Mouse (Mus musculus) heart, embryonic 10.5 days (tissue): ENCODE measurements around the gene Ncbp1. TPM values are rescaled to one million over a fixed set of nuclear protein-coding genes. Genes with fewer than 3 reads are reported as not detected.
A peak's percentile ranks its signal among the peaks of the same experiment; 100 is the strongest.
"Not testable (repeated sequence)": the region's sequence is repeated elsewhere in the genome, so short reads cannot be mapped to it uniquely, and the experiment has no call there.

Experiments used
- DNase-seq: peaks from one replicate; pipeline ENCODE4 v3.0.0-alpha.2; 2017; ENCODE audit warnings: low spot score
- H3K27ac ChIP-seq: fragments of 300-500 bp; sonication (generic); 2 replicates; pipeline ENCODE4 v1.5.1; 2016; ENCODE audit warnings: mild to moderate bottlenecking
- H3K27me3 ChIP-seq: fragments of 300-500 bp; sonication (generic); 2 replicates; pipeline ENCODE4 v1.6.1; 2016; ENCODE audit warnings: mild to moderate bottlenecking; ENCODE audit not compliant: poor library complexity, insufficient read depth, severe bottlenecking
- H3K36me3 ChIP-seq: fragments of 300-500 bp; sonication (generic); 2 replicates; pipeline ENCODE4 v1.6.1; 2016; ENCODE audit warnings: mild to moderate bottlenecking, moderate library complexity
- H3K4me1 ChIP-seq: fragments of 300-500 bp; sonication (generic); 2 replicates; pipeline ENCODE4 v1.6.1; 2016; ENCODE audit warnings: mild to moderate bottlenecking
- H3K4me3 ChIP-seq: fragments of 300-500 bp; sonication (generic); 2 replicates; pipeline ENCODE4 v1.5.1; 2016; ENCODE audit warnings: mild to moderate bottlenecking, moderate library complexity
- H3K9me3 ChIP-seq: fragments of 300-500 bp; sonication (generic); 2 replicates; pipeline ENCODE4 v1.6.1; 2016; ENCODE audit warnings: mild to moderate bottlenecking, moderate library complexity
- WGBS: fragments of 180-500 bp; shearing (Covaris S2); methylation state at CpG from one replicate; pipeline ENCODE4 v1.1.7; 2016; 5-methylcytosine and 5-hydroxymethylcytosine counted together
- polyA plus RNA-seq: library from polyadenylated mRNA; unstranded; fragments of >200 nt; fragmentation: Nextera tagmentation; extraction: Ambion mirVana; gene quantifications from 2 replicates; pipeline ENCODE4 v1.2.1, GENCODE M21; 2016

The Ncbp1 gene
- polyA plus RNA-seq, 1 experiment from 2014 or later, result 83.5 TPM

GRCm38 (mm10) chr4:46192011-46192410 lies 53.6 kb downstream of the Ncbp1 start:
- not testable (repeated sequence) for H3K27ac ChIP-seq, DNase-seq
- peaks cover 12% of the 10 kb centered on the region for H3K4me1 ChIP-seq

GRCm38 (mm10) chr4:46195781-46196487 lies 57.5 kb downstream of the Ncbp1 start, which contains the start of gene Xpa:
Xpa (minus strand) TSS chr4:46196311.
- DNase-seq, result peak; percentile 97
- under 1% methylated on average over 70 of the region's 70 CpGs for WGBS

More at GRCm38 (mm10) chr4:46192011-46192410, 53.6 kb downstream of the Ncbp1 start:
- not testable (repeated sequence) for H3K9me3 ChIP-seq, H3K27me3 ChIP-seq, H3K4me3 ChIP-seq
- peaks cover 40% of the 10 kb centered on the region for H3K36me3 ChIP-seq

GRCm38 (mm10) chr4:46196513-46196912 lies 58.1 kb downstream of the Ncbp1 start:
- H3K4me1 ChIP-seq, result peaks cover 12% of the 10 kb centered on the region
- H3K27ac ChIP-seq, result peak overlapping the region; percentile 90
- H3K4me3 ChIP-seq, result peak overlapping the region; percentile 84
- H3K36me3 ChIP-seq, result peaks cover 3% of the 10 kb centered on the region; the same call in 1 of the 2 replicates
- H3K9me3 ChIP-seq, result no peaks in the 10 kb centered on the region
- WGBS, result 43% methylated on average over 6 of the region's 6 CpGs
- H3K27me3 ChIP-seq, result peaks cover 26% of the 10 kb centered on the region
- no peak for DNase-seq

More at GRCm38 (mm10) chr4:46195781-46196487, 57.5 kb downstream of the Ncbp1 start, which contains the start of gene Xpa:
- Histone ChIP-seq H3K4me1 (peaks cover 12% of the 10 kb centered on the region), H3K36me3 (peaks cover 9% of the 10 kb centered on the region), H3K27me3 (peaks cover 22% of the 10 kb centered on the region), H3K4me3 (peak within 1 kb of the TSS; percentile 84), H3K27ac (peak within 1 kb of the TSS; percentile 90), H3K9me3 (no peaks in the 10 kb centered on the region)

GRCm38 (mm10) chr4:46198064-46198463 lies 59.7 kb downstream of the Ncbp1 start:
- DNase-seq, result no peak
- no peaks in the 10 kb centered on the region for H3K36me3 ChIP-seq
- H3K27ac ChIP-seq, result no peak overlapping the region
- H3K4me1 ChIP-seq, result peaks cover 19% of the 10 kb centered on the region
- H3K4me3 ChIP-seq, result no peak overlapping the region
- no peaks in the 10 kb centered on the region for H3K9me3 ChIP-seq
- 65% methylated on average over 5 of the region's 5 CpGs for WGBS
- peaks cover 37% of the 10 kb centered on the region for H3K27me3 ChIP-seq

GRCm38 (mm10) chr4:46201834-46202561 lies 63.6 kb downstream of the Ncbp1 start:
- H3K27ac ChIP-seq, result no peak overlapping the region
- no peaks in the 10 kb centered on the region for H3K9me3 ChIP-seq
- peaks cover 51% of the 10 kb centered on the region for H3K27me3 ChIP-seq
- 8% methylated on average over 7 of the region's 7 CpGs for WGBS
- peak overlapping the region; percentile 43 for H3K4me3 ChIP-seq
- DNase-seq, result peak; percentile 84
- peaks cover 7% of the 10 kb centered on the region; the same call in 1 of the 2 replicates for H3K4me1 ChIP-seq
- no peaks in the 10 kb centered on the region for H3K36me3 ChIP-seq

- Histone ChIP-seq H3K4me1 (peaks cover 7% of the 10 kb centered on the region; the same call in 1 of the 2 replicates), H3K27me3 (peaks cover 47% of the 10 kb centered on the region), H3K36me3 (no peaks in the 10 kb centered on the region), H3K4me3 (peak overlapping the region; percentile 43), H3K27ac (0 out of 2 replicates have a peak overlapping the region, but pooled peaks have one; percentile 31), H3K9me3 (peaks cover 3% of the 10 kb centered on the region; the same call in 1 of the 2 replicates)
- no peak for DNase-seq
- WGBS, result 10% methylated on average over 23 of the region's 23 CpGs
Observed at GRCm38 (mm10) chr4:46202562-46203126, 64.2 kb downstream of the Ncbp1 start.

- Histone ChIP-seq H3K27ac (no peak overlapping the region), H3K36me3 (no peaks in the 10 kb centered on the region)
Observed at GRCm38 (mm10) chr4:46221090-46221489, 82.7 kb downstream of the Ncbp1 start.

More at GRCm38 (mm10) chr4:46221090-46221489, 82.7 kb downstream of the Ncbp1 start:
- no peak for DNase-seq
- 74% methylated on average over 3 of the region's 3 CpGs for WGBS
- Histone ChIP-seq H3K27me3 (0 out of 2 replicates have a peak, but pooled peaks cover 10% of the 10 kb centered on the region), H3K9me3 (no peaks in the 10 kb centered on the region), H3K4me3 (no peak overlapping the region), H3K4me1 (peaks cover 6% of the 10 kb centered on the region)

Other genes starting within 250 kb of the Ncbp1 start
- 0.04 and 0.05 TPM in 2 replicates for gene Ccdc180, start 248.3 kb upstream of the Ncbp1 start, polyA plus RNA-seq
- 15.0 and 15.1 TPM in 2 replicates for gene Tdrd7, start 173.3 kb upstream of the Ncbp1 start, polyA plus RNA-seq
- 132 and 215 TPM in 2 replicates for gene Tmod1, start 99.7 kb upstream of the Ncbp1 start, polyA plus RNA-seq
- gene Tstd2, start 81 bp downstream of the Ncbp1 start, polyA plus RNA-seq, result 40.5 and 40.7 TPM in 2 replicates
- gene Xpa, start 57.7 kb downstream of the Ncbp1 start, polyA plus RNA-seq, result 13.6 and 18.2 TPM in 2 replicates
- gene Foxe1, start 205.0 kb downstream of the Ncbp1 start, polyA plus RNA-seq, result 0.23 and 1.6 TPM in 2 replicates